Mouse (Mus musculus): ENCODE measurements at regions not wholly inside any gene's neighbourhood (a gene's known extent, or its start where the extent isn't known, plus 50 kb on each side); places are given as distances from the start of the nearest gene placed in this dataset.

GRCm38 (mm10) chr9:30649392-30650054 lies 222.6 kb downstream of the Snx19 start:
- TF ChIP-seq CTCF (IDR thresholded peaks at IDR 0.05; ENCODE audit: extremely low read depth, insufficient read length, insufficient replicate concordance, low read depth, low read length), result no peak
- no peak for TF ChIP-seq POLR2A (IDR thresholded peaks at IDR 0.05; ENCODE audit: low read depth, low read length)
